Mouse (Mus musculus): ENCODE results near the gene Mttp.

DNA sequence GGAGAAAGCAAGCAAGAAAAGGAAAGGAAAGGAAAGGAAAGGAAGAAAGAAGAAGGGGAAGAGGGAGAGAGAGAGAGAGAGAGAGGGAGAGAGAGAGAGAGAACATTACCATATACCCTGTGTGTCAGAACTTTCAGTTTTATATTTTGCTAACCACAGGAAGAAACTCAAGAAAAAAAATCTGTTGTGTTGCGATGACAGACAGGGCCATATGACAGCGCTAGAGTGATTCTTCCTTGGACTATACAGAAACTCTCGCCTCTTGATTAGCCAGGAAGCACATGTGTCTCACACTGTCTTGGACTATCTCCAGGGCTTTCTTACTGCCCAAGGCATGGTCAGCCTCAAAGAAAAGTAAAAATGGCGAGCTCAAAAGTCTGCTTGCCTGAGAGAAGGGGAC, 82.1 kb downstream of the Mttp start:
- TF ChIP-seq GABPA (IDR thresholded peaks at IDR 0.05; ENCODE audit: low read depth, low read length), result no peak
- no peak for TF ChIP-seq ZMIZ1 (IDR thresholded peaks at IDR 0.05; ENCODE audit: low read depth, low read length)
- no peak for TF ChIP-seq POLR2A (IDR thresholded peaks at IDR 0.05; ENCODE audit: control insufficient read depth in 1 of 2, insufficient read depth in 1 of 2, low read depth in 1 of 2, low read length in 2 of 2, poor library complexity in 1 of 2)
- no peak for TF ChIP-seq NRF1 (IDR thresholded peaks at IDR 0.05; ENCODE audit: insufficient read depth, low read depth, low read length, poor library complexity, severe bottlenecking)
- TF ChIP-seq TAL1 (IDR thresholded peaks at IDR 0.05; ENCODE audit: low read length), result no peak
- TF ChIP-seq UBTF (IDR thresholded peaks at IDR 0.05; ENCODE audit: borderline replicate concordance, insufficient read depth, low read depth, low read length), result no peak

Data from MEL (cell line).